Mouse (Mus musculus) ZHBTc4 (cell line): Measurements from ENCODE around the gene Qrfp.
A peak's percentile ranks its signal among the peaks of the same experiment; 100 is the strongest.

Experiments
- DNase-seq: peaks from one replicate; pipeline ENCODE4 v3.0.0-alpha.2; 2011; ENCODE audit warnings: low read depth, low spot score

Qrfp gene

DNA sequence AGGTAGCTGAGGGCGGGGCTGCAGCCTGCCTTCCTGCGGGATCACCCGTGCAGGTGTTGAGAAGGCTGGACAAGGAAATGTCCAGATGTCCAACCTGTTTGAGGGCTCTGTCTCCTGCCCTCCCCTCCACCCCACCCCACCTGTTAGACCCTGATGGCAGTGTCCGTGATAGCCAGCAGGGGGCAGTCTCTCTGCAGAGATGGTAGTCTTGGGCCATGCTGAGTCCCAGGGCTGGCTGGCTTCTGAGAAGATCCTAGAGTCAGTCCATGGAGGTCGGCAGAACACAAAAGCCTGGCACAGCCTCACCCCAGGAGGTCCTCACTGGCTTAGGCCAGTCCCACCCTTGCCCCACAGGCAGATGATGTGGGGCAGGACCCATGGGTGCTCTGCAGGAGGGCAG, 5.0 kb upstream of the Qrfp start:
- peak; percentile 85 for DNase-seq

DNA sequence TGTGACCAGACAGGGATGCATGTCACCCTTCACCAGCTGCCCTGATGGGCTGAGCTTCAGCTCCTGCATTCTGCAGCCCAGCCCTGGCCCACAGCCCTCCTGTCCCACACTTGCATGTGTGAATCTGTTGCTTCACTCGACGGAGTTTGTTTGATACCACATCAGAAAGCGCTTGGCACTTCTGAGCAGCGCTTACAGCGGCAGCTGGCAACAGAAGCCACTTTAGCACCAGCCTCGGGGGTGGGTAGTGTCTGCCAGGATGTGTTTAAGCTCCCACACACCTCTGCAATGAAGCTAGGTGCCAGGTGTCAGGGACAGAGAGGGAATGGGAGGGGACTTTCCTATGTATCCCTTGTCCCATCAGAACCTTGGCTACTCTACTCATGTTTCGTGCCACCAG, 4.3 kb upstream of the Qrfp start:
- DNase-seq, result no peak

DNA sequence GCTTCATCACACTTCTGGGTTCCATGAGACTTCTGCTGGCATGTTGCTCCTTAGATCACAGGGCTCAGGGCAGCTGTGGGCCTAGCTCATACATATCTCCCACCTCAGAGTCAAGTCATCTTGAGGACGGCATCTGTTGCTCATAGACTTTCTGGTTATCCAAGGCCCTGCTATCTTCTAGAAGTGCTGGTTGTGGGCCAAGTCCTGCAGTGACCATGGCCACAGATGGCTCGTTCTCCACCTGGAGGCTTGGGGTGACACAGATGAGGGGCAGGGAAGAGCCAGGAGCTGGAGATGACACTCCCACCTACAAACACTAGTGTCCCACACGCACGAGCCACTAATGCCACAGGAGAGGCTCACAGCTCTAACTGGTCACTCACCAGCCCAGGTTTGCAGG, 3.3 kb upstream of the Qrfp start:
- no peak for DNase-seq

DNA sequence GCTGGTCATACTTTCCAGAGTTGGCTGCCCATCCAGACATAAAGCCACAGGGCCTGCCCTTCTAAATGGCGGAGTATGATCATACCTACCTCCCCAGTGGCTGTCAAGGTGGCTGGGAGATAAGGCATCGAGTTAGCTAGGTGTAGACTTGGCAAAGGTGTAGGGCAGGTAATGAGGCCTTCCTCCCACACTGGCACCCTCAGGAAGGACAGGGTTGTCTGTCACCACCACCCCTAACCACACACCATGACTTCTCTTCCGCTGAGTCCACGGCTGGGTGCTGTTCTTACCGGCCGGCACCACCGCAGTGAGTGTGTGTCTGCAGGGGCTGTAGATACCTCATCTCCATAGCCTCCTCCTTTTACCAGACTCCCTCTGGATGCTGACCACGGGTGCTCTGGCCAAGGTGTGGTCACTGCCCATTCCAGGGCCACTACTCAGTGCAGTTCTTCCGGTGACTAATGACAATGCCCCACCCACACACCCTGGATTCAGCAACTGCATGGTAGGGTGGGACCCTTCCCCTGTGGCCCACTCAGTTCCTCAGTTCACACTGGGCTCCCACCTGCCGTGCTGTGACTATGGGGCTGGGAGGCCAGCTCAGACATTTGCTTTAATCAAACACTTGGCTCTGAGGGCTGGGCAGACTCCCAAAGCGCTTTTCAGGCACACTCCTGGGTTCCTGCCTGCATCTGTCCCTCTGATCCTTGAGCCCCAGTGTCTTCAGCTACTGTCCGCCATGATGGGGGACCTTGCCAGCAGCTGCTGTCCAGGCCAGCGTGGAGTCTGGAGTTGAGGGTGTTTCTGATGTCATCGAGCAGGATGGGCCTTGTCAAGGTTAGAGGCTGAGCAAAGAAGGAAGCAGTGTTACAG, 942 bp upstream of the Qrfp start:
- DNase-seq, result no peak

DNA sequence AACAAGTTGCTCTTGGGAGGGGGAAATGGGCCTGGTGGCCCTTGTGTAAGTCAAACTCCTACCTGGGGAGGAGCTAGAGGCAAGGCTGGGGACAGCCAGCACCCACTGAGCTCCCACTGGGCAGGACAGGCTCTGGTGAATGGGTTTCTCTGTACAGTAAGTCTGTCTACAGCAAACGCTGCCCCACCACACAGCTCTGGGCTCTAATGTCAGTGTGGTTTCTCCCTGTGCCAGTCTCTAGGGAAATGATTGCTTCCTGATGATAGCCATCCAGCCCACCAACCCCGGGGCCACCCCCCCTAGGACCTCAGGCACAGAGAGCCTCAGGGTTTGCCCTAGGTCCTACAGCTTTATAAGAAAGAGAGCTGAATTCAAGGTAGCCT, 1.0 kb downstream of the Qrfp start:
- no peak for DNase-seq

DNA sequence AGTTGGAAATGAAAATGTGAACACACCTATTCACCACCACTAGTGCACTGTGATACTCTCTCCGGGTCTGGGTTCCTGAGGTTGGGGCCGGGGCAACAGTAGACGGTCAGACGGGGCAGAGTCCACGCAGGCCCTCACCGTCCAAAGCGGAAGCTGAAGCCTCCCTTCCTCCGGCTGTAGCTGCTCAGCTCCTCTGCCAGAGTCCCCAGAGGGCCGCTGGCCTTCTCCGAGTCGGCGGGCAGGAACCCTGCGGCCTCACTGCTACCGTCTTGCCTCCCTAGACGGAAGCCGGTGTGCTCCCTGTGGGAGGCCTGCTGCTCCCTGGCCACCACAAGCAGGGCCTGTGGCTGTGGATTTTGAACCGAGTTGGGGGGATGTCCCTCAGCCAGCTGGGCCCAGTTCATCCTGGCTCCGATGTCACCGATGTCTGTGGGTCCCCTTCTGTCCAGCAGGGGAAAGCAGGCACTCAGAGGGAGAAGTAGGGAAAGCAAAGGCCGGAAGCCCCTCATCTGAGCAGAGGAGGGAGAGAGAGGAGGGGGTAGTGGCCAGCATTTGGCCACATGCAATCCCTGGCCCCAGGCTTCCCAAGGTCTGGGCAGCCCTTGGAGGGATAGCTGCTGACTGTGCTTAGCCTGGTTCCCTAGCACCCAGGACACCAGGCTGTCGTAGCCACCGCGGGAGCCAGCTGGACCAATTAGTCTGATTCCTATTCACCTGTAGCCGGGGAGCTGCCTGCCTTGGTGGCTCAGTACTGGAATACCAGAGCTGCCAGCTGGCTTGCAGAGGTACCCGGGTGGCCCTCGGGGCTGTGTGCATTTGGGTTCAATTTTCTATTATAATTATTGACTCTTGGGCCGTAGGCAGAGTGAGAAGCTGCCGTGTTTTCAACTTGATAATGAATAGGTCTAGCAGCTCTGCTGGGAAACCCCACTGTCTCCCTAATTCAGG, 1.7 kb downstream of the Qrfp start:
- DNase-seq, result no peak

DNA sequence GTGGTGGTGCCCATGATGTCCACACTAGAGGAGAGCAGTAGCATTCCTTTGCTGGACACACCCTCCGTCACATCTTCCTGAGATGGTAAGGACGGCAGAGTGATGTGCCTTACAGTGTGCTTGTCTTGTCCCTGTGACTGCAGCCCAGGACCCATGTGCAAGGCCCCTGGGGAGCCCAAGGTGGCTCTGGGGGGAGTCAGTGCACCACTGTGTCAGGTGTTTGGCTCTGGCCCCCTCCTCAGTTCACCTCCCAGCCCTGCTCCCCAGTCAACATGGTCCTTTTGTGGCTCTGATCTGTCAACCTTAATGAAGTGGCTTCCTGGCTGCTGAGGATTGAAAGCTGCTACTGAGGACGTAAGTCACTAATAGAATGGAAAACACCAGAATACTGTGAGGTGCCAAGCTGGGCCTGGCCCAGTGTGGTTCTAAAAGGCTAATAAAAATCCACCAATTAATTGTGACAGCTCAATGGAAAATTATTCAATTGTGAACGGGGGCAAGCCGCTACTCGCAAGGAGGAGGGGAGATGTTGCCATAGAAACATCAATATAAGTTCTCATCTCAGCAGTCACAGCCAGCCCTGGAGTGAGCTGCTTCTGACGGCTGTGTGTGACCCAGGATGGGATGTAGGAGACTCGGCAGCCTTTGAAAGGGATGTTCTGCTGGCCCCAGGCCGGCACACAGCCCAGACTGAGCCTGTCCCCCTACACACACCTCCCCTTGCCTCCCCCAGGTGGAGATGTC, 3.6 kb downstream of the Qrfp start:
- no peak for DNase-seq

DNA sequence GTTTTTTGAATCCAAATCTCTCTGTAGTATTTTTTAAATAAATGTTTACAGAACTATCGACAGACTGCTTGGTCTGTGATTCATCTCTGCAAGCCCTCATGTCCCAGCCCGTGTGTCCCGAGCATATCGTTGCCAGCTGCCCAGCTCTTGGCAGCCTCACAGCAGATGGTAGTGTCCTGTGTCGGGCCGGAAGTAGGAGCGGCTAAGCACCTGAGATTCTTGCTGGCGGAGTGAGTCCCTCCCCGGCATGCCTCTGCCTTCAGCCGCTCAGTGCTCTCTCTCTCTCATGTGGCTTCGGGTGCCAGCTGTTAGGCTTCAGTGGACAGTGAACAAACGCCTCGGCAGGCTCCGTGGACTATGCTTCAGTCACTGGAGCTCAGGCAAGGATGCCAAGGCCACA, 6.9 kb downstream of the Qrfp start:
- DNase-seq, result no peak

DNA sequence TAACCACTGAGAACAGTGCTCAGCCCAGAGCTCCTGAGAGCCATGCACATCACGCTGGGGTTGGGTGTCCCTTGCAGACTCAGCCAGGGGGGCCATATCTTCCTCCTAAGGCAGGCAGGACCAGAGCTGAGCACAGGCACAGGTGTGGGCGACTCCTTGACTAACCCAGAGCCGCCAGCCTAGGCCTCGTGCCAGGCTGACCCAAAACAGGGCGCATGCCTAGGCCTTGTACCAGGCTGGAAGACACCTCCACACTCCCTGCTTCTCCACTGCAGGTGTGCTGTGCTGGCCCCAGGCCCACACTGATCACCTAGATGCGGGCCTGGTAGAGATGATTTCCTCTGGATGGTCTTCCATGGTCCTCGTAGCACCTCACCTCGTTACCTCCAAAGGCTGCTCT, 7.6 kb downstream of the Qrfp start:
- DNase-seq, result no peak

DNA sequence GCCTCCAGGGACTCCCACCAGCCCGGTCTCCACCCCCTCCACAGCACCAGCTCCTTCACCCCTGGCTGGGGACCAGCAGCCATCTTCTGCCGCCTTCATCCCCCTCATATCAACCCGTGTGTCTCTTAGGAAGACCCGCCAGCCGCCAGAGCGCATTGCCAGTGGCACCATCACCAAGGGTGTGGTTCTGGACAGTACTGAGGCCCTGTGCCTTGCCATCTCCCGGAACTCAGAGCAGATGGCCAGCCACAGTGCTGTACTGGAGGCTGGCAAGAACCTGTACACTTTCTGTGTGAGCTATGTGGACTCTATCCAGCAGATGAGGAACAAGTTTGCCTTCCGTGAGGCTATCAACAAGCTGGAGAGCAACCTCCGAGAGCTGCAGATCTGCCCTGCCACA, 9.0 kb downstream of the Qrfp start:
- peak; percentile 35 for DNase-seq

DNA sequence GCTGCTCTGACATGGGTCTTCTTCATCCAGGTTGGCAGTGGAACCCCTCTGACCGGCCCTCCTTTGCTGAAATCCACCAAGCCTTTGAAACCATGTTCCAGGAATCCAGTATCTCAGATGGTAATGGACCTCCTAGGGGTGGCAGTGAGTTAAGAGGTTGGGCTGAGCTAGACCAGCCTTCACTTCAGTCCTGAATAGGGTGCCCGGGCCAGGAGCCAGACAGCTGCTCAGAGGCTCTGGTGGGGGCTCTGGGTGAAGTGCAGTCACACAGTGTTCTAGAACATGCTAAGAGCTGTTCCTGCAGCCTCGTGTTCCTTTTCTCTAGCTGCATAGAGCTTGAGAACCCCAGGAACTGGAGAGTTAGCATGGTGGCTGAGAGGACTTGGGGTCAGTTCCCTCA, 13.4 kb downstream of the Qrfp start:
- DNase-seq, result no peak

DNA sequence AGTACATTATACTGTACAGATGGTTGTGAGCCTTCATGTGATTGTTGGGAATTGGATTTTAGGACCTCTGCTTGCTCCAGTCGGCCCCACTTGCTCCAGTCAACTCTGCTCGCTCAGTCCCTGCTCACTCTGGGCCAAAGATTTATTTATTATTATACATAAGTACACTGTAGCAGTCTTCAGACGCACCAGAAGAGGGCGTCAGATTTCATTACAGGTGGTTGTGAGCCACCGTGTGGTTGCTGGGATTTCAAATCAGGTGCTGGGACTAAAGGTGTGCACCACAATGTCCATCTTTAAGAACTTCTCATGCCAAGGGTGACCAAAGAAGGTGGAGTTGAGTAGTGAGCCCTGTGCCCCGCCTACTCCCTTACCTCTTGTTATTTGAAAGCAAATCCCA, 17.8 kb downstream of the Qrfp start:
- no peak for DNase-seq

DNA sequence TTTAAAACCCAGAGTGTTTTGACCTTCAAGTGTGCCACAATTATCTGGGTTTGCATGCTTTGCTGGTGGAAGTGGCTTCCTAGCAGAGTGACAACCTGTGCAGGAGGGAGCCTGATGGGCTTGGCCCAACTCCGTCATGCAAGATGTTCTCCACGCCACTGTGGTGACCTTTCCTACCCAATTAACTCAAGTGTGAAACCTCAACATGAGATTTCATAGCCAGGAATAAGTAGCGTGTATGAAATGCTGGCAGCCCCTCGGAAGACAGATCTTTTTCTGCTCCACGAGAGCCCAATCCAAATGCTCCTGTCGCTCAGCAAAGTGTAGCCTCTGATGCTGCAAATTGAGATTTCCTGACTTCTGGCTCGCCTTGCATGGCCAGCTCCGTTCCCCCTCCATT, 19.1 kb downstream of the Qrfp start:
- no peak for DNase-seq

DNA sequence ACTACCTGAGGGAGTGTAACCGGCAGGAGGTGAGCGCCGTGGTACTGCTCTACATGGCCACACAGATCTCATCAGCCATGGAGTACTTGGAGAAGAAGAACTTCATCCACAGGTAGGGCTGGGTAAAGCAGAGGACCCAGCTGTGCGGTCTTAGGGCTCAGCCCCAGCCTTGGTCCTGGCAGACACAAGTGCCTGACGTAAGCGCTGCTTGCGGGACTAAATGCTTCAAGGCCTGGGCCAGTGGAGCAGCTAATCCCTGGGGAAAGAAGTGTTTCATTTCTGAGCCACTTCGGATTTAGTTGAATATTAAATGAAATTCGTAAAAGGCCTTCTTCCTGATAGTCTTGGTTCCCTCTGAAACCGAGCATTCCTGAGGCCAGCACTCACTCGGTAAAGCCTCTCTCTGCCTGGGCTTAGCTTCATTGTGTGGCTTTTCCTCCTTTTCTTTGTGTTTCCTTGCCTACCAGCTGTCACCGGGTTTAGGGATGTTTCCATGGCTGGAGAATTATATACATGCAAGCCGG, 19.6 kb downstream of the Qrfp start:
- no peak for DNase-seq

DNA sequence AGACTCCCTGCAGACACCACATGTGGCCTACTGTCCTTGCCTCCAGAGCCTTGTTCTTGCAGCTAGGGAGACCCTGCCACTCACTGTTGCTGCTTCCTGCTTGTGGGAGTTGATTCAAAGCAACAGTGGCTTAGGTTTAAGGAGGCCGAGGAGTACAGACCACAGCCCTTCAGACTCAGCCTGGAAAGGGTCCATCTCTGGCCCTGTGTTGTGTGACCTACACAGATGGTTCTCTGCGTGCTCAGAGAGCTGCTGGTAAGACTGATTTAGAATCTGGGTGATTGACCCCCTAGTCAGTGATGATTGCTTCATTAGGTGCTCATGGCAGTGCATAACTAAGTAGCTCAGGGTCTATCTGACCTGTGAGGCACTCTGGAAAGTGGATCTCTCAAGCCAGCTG, 21.2 kb downstream of the Qrfp start:
- no peak for DNase-seq

DNA sequence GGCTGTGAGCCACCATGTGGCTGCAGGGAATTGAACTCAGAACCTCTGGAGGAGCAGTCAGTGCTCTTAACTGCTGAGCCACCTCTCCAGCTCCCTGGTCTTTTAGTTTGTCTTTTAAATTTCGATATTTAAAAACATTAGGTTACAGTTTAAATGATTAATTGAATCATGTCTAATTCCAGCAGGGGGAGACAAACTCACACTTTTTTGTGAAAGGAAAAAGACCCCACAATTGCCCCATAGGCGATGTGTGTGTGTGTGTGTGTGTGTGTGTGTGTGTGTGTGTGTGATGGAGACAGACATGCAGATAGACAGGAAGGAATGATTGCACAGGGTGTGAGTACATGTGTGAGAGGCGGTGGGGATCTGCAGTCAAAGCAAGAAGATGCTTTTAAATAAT, 22.2 kb downstream of the Qrfp start:
- no peak for DNase-seq

DNA sequence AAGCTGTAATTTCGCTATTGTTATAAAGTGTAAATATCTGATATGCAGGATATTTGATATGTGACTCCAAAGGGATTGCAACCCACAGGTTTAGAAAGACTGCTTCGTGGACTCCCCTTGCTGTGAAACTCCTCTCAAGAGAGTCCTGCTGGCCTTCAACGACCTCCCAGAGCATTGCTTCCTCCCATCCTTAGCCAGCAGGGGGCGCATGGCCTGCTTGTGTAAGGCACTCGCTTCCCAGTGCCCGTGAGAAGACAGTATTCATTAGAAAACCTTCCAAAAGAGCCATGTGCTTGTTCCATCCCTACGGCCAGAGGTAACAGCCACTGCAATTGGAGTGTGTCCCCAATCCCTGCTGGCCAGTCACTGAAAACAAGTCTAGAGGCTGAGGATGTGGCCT, 23.4 kb downstream of the Qrfp start:
- DNase-seq, result peak; percentile 87

DNA sequence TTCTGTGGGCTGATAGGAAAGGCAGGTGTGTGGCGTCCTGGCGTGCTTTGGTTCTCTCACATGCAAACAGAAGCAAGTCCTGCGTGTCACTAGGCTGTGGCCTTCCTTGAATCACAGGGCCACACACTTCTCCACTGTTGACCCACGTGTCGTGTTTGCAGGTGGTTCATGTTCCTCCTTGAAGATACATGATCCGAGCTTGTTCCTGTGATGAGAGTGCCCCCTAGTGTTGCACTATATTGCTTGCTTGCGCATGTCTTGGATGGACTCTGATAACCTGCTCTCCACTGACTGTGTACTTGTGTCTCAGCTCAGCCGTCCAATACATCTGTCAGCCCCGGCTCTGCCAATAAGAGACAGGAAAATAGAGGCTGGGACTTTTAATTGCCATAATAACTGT, 25.3 kb downstream of the Qrfp start:
- DNase-seq, result peak; percentile 83

DNA sequence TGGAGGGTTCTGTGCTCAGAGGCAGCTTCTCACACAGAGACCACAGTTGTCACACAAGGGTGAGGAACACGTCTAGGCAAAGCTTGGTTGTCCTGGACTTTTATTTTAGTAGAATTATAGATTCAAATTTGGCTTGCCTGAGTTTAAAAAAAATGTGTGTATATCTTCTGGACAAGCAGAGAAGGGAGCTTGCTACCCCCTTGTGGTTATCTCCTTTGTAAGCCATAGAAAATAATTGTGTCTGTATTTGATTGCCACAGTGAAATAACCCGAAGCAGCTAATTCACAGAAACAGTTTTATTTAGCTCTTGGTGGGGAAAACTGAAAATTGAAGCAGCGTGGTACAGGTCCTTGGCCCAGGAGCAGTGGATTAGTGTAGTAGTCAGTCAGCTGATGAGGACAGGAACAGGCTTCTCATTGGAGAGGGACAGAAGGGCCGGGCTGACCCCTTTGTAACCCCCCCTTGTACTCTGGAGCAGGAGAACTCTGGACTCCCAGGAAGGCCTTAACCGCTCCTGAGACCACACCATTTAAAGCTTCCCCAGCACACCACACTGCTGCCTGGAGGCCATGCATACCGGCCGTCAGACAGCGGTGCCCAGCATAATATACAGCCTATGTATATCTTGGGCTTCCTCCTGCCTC, 27.3 kb downstream of the Qrfp start:
- no peak for DNase-seq

DNA sequence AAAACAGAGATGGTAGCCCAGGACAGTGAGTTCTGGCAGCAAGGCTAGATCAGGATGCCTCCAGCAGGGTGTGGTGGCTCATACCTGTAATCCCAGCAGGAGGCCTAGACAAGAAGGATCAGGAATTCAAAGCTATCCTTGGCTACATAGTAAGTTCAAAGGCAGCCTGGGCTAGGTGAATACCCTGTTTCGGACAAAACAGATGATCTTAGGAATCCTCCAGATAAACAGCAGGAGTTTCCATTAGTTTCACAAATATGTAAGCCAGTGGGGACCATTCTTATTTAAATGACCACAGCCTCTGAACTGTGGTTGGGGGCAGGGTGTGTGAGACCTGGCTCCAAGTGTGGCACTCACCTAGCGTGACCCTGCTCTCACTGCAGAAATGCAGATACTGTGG, 31.1 kb downstream of the Qrfp start:
- DNase-seq, result peak; percentile 92

DNA sequence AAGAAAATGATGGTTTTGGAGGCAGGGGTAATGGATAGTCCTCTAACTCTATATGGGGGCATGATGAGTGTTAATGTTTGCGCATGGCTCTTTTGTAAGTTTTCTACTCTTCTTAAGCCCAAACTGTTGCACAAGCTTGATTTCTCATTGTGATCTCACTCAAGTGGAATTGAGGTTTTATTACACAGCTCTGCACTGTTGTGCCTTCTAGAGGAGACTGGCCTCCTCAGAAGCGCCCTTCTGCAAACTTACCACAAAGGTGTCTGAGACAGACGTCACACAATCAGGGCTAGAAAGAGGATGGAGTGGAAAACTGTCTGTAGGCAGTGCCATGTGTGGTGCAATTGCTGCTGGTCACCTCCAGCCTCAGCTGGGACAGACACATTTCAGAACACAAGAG, 33.9 kb downstream of the Qrfp start:
- no peak for DNase-seq
